Mouse (Mus musculus): ENCODE measurements around the gene Trim30c.

DNA sequence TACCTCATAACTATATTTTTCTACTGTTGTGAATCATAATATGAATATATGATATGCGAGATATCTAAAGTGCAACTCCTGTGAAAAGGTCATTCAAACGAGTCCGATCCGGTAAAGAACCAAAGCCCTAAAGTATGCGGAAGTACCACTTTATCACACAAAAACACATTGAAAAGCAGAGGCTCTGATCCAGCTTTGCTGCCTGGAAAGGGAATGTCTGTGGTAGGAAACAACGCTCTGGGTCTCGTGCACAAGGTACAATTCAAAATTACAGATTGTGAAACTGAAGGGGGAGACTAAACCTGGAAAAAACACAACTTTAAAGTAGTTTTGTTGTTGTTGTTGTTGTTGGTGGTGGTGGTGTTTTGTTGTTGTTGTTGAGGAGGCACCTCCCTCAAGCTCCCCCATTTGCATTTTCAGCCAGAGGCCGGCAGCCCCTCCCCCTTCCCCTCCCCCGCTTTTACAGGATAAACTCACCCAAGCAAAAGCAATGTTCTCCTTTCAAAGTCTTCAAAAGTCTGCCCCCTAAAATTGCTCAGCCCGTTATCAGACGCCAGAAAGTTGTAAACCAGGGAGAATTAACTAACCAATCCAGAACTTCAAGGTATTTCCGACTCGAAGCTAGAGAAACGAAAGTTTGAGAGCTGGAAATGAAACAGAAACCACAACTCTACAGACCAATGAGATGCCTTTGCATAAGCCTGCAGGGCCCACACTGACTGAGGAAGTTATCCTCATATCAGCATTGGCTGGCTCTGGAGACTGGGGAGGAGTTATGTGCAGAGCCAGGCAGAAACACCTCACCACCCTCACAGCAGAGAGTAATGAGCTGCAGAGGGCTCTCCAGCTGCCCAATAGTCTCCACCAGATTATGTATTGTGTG lies 47.7 kb downstream of the Trim30c start, which contains the start of gene Trim12c:
- TF ChIP-seq CTCF (IDR thresholded peaks at IDR 0.05; ENCODE audit: extremely low read depth, insufficient read length, insufficient replicate concordance, low read depth, low read length) (no peak), POLR2A (IDR thresholded peaks at IDR 0.05; ENCODE audit: low read depth, low read length) (peak; percentile 37; the same call in 1 of the 2 replicates)

All from small intestine, adult 2 months (tissue).